Mouse (Mus musculus) bone marrow macrophage, adult 2 months (primary cell): ENCODE results near the gene Tmbim1.

Source experiments
- CTCF ChIP-seq: IDR thresholded peaks from 2 replicates; pipeline ENCODE4 v1.5.1; 2012; ENCODE audit warnings: low read depth, mild to moderate bottlenecking, low read length, moderate library complexity
- POLR2A ChIP-seq: IDR thresholded peaks from 2 replicates; pipeline ENCODE4 v1.6.1; 2012; ENCODE audit warnings: mild to moderate bottlenecking, low read depth, low read length, borderline replicate concordance

- TF ChIP-seq POLR2A (no peak), CTCF (no peak)
These were observed 30.2 kb upstream of the Tmbim1 start for GRCm38 (mm10) chr1:74335436-74336170.
